Mouse (Mus musculus) telencephalon, adult 2 months (tissue): ENCODE measurements around the gene Capn8.

Experiments used
- DNase-seq: peaks from one replicate; pipeline ENCODE4 v3.0.0-alpha.2; 2011; ENCODE audit warnings: low read depth, low spot score

The Capn8 gene

DNA sequence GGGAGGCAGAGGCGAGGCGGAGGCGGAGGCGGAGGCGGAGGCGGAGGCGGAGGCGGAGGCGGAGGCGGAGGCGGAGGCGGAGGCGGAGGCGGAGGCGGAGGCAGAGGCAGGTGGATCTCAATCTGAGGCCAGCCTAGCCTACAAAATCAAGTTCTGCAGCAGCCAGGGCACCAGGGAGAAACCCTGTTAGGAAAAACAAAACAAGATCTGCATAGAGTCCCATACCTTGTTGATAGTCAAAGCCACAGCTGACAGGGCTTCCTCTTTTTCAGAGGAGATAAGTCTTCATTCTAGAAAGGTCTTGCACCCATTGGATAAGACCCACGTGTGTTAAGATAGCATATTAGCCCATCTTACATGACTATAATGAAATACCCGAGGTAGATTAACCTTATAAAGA is 113.3 kb downstream of the Capn8 start:
- DNase-seq = no peak

DNA sequence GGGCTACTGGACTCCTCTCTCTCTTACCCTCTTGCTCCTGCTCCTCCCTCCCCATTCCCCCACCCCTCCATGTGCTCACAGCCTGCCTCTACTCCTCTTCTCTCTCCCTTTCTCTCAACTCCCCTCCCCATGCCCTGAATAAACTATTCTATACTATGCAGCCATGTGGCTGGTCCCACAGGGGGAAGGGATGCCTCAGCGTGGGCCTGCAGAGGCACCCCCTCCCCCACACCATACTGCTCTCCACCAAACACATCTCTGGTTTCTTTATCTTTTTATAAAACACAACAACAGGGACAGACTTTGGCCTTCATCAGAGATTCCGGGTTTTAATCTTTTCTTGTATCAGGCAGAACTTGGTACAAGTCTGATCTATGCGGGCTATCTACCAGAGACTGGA is 114.4 kb downstream of the Capn8 start:
- DNase-seq = no peak

DNA sequence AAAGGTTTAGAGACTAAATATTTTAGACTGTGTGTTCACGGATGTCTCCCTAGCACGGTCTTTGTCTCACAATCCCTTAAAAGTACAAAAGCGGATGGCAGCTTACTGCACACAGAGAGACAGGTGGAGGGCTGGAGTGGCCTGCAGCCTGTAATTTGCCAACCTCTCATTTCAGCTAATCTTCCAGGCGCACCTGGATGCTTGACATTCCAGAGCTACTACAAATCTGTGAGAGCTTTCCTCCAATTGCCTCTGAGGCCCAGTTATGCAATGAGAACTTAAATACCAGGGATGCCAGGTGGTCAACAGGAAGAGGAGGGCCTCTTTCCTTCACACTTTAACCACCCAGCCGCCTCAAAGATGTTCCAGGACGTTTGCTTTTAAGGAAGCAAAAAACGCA is 114.8 kb downstream of the Capn8 start:
- no peak for DNase-seq
